Mouse (Mus musculus): ENCODE measurements around the gene Dlk1.

The Dlk1 gene

GRCm38 (mm10) chr12:109452592-109452991 is at the start of gene Dlk1:
TSS of gene Dlk1 (plus strand) at chr12:109452823.
- no peak for DNase-seq

GRCm38 (mm10) chr12:109402943-109403342 is 49.7 kb upstream of the Dlk1 start:
- no peak for DNase-seq

GRCm38 (mm10) chr12:109403752-109404151 is 48.9 kb upstream of the Dlk1 start:
- DNase-seq = no peak

- DNase-seq = no peak
These were observed 46.6 kb upstream of the Dlk1 start for GRCm38 (mm10) chr12:109406018-109406417.

GRCm38 (mm10) chr12:109410723-109411122 is 41.9 kb upstream of the Dlk1 start:
- no peak for DNase-seq

GRCm38 (mm10) chr12:109411172-109412070 is 41.2 kb upstream of the Dlk1 start:
- peak; percentile 50 for DNase-seq

GRCm38 (mm10) chr12:109412071-109412440 is 40.6 kb upstream of the Dlk1 start:
- DNase-seq = no peak

GRCm38 (mm10) chr12:109412675-109413074 is 39.9 kb upstream of the Dlk1 start:
- peak; percentile 60 for DNase-seq

- DNase-seq = no peak
These were observed 39.3 kb upstream of the Dlk1 start for GRCm38 (mm10) chr12:109413321-109413720.

- DNase-seq = no peak
These were observed 35.9 kb upstream of the Dlk1 start for GRCm38 (mm10) chr12:109416681-109417080.

GRCm38 (mm10) chr12:109417476-109418201 is 35.0 kb upstream of the Dlk1 start:
- peak; percentile 54 for DNase-seq

- no peak for DNase-seq
These were observed 32.6 kb upstream of the Dlk1 start for GRCm38 (mm10) chr12:109420006-109420405.

- DNase-seq = no peak
These were observed 29.5 kb upstream of the Dlk1 start for GRCm38 (mm10) chr12:109423163-109423562.

- no peak for DNase-seq
These were observed 28.8 kb upstream of the Dlk1 start for GRCm38 (mm10) chr12:109423716-109424429.

GRCm38 (mm10) chr12:109424753-109425332 is 27.8 kb upstream of the Dlk1 start:
- peak; percentile 61 for DNase-seq

GRCm38 (mm10) chr12:109425982-109426381 is 26.6 kb upstream of the Dlk1 start:
- DNase-seq = no peak

- DNase-seq = no peak
These were observed 20.0 kb upstream of the Dlk1 start for GRCm38 (mm10) chr12:109432475-109433130.

GRCm38 (mm10) chr12:109436367-109436807 is 16.2 kb upstream of the Dlk1 start:
- peak; percentile 60 for DNase-seq

- no peak for DNase-seq
These were observed 15.8 kb upstream of the Dlk1 start for GRCm38 (mm10) chr12:109436852-109437251.

GRCm38 (mm10) chr12:109437559-109438350 is 14.9 kb upstream of the Dlk1 start:
- peak; percentile 76 for DNase-seq

- no peak for DNase-seq
These were observed 14.2 kb upstream of the Dlk1 start for GRCm38 (mm10) chr12:109438383-109438782.
